Mouse (Mus musculus): ENCODE measurements around the gene Gm3002. TPM values are rescaled to one million over a fixed set of nuclear protein-coding genes. Genes with fewer than 3 reads are reported as not detected.
"Not testable (repeated sequence)": the region's sequence is repeated elsewhere in the genome, so short reads cannot be mapped to it uniquely, and the experiment has no call there.

The Gm3002 gene
- total RNA-seq (2012; rRNA removed): 1.5 and 1.7 TPM in 2 replicates

- DNase-seq (ENCODE audit: low read depth, low spot score); H3K9ac ChIP-seq (ENCODE audit: insufficient read depth, low read depth, low read length, poor library complexity, severe bottlenecking); H3K27ac ChIP-seq (ENCODE audit: insufficient read depth, low read depth, low read length, poor library complexity, severe bottlenecking); H3K4me3 ChIP-seq (ENCODE audit: insufficient read depth in 1 of 2, low read depth in 1 of 2, low read length in 2 of 2, poor library complexity in 1 of 2, severe bottlenecking in 1 of 2); H3K9me3 ChIP-seq (ENCODE audit: control insufficient read depth, insufficient read depth, low read depth, low read length); H3K36me3 ChIP-seq (ENCODE audit: control insufficient read depth, insufficient read depth, low read length, poor library complexity, severe bottlenecking); in situ Hi-C loops (cut with MboI; ENCODE audit: low sequenced_read_pairs in 2 of 2, unreplicated experiment in 2 of 2); H3K4me1 ChIP-seq (ENCODE audit: control insufficient read depth in 2 of 2, insufficient read depth in 2 of 2, low read length in 2 of 2, poor library complexity in 1 of 2): not testable (repeated sequence)
Observed at GRCm38 (mm10) chr14:3809774-3810173, at the start of gene Gm3002. Gene Gm3002 (plus strand): TSS chr14:3810074.

- H3K9me3 ChIP-seq (ENCODE audit: control insufficient read depth, insufficient read depth, low read depth, low read length); H3K9ac ChIP-seq (ENCODE audit: insufficient read depth, low read depth, low read length, poor library complexity, severe bottlenecking); H3K36me3 ChIP-seq (ENCODE audit: control insufficient read depth, insufficient read depth, low read length, poor library complexity, severe bottlenecking); H3K27ac ChIP-seq (ENCODE audit: insufficient read depth, low read depth, low read length, poor library complexity, severe bottlenecking); in situ Hi-C loops (cut with MboI; ENCODE audit: low sequenced_read_pairs in 2 of 2, unreplicated experiment in 2 of 2); H3K4me1 ChIP-seq (ENCODE audit: control insufficient read depth in 2 of 2, insufficient read depth in 2 of 2, low read length in 2 of 2, poor library complexity in 1 of 2); H3K4me3 ChIP-seq (ENCODE audit: insufficient read depth in 1 of 2, low read depth in 1 of 2, low read length in 2 of 2, poor library complexity in 1 of 2, severe bottlenecking in 1 of 2); DNase-seq (ENCODE audit: low read depth, low spot score): not testable (repeated sequence)
Observed at GRCm38 (mm10) chr14:3845945-3846344, 36.1 kb downstream of the Gm3002 start, which contains the start of gene Gm3033. Gene Gm3033 (plus strand): TSS chr14:3846245.

GRCm38 (mm10) chr14:3883872-3884271 lies 74.0 kb downstream of the Gm3002 start, which contains the start of gene Gm2916:
Gene Gm2916 (plus strand): TSS chr14:3884172.
- DNase-seq (ENCODE audit: low read depth, low spot score); H3K36me3 ChIP-seq (ENCODE audit: control insufficient read depth, insufficient read depth, low read length, poor library complexity, severe bottlenecking); in situ Hi-C loops (cut with MboI; ENCODE audit: low sequenced_read_pairs in 2 of 2, unreplicated experiment in 2 of 2); H3K9me3 ChIP-seq (ENCODE audit: control insufficient read depth, insufficient read depth, low read depth, low read length); H3K4me3 ChIP-seq (ENCODE audit: insufficient read depth in 1 of 2, low read depth in 1 of 2, low read length in 2 of 2, poor library complexity in 1 of 2, severe bottlenecking in 1 of 2); H3K9ac ChIP-seq (ENCODE audit: insufficient read depth, low read depth, low read length, poor library complexity, severe bottlenecking); H3K27ac ChIP-seq (ENCODE audit: insufficient read depth, low read depth, low read length, poor library complexity, severe bottlenecking); H3K4me1 ChIP-seq (ENCODE audit: control insufficient read depth in 2 of 2, insufficient read depth in 2 of 2, low read length in 2 of 2, poor library complexity in 1 of 2): not testable (repeated sequence)

- H3K27ac ChIP-seq (ENCODE audit: insufficient read depth, low read depth, low read length, poor library complexity, severe bottlenecking); H3K9me3 ChIP-seq (ENCODE audit: control insufficient read depth, insufficient read depth, low read depth, low read length); H3K36me3 ChIP-seq (ENCODE audit: control insufficient read depth, insufficient read depth, low read length, poor library complexity, severe bottlenecking); H3K4me3 ChIP-seq (ENCODE audit: insufficient read depth in 1 of 2, low read depth in 1 of 2, low read length in 2 of 2, poor library complexity in 1 of 2, severe bottlenecking in 1 of 2); DNase-seq (ENCODE audit: low read depth, low spot score); in situ Hi-C loops (cut with MboI; ENCODE audit: low sequenced_read_pairs in 2 of 2, unreplicated experiment in 2 of 2); H3K9ac ChIP-seq (ENCODE audit: insufficient read depth, low read depth, low read length, poor library complexity, severe bottlenecking); H3K4me1 ChIP-seq (ENCODE audit: control insufficient read depth in 2 of 2, insufficient read depth in 2 of 2, low read length in 2 of 2, poor library complexity in 1 of 2): not testable (repeated sequence)
Observed at GRCm38 (mm10) chr14:3931456-3931855, 121.6 kb downstream of the Gm3002 start, which contains the start of gene Gm3029. Gene Gm3029 (plus strand): TSS chr14:3931756.

- H3K27ac ChIP-seq (ENCODE audit: insufficient read depth, low read depth, low read length, poor library complexity, severe bottlenecking); H3K36me3 ChIP-seq (ENCODE audit: control insufficient read depth, insufficient read depth, low read length, poor library complexity, severe bottlenecking); H3K4me3 ChIP-seq (ENCODE audit: insufficient read depth in 1 of 2, low read depth in 1 of 2, low read length in 2 of 2, poor library complexity in 1 of 2, severe bottlenecking in 1 of 2); in situ Hi-C loops (cut with MboI; ENCODE audit: low sequenced_read_pairs in 2 of 2, unreplicated experiment in 2 of 2); DNase-seq (ENCODE audit: low read depth, low spot score); H3K4me1 ChIP-seq (ENCODE audit: control insufficient read depth in 2 of 2, insufficient read depth in 2 of 2, low read length in 2 of 2, poor library complexity in 1 of 2); H3K9ac ChIP-seq (ENCODE audit: insufficient read depth, low read depth, low read length, poor library complexity, severe bottlenecking); H3K9me3 ChIP-seq (ENCODE audit: control insufficient read depth, insufficient read depth, low read depth, low read length): not testable (repeated sequence)
Observed at GRCm38 (mm10) chr14:3963247-3963646, 153.4 kb downstream of the Gm3002 start, which contains the start of gene Gm3095. Gene Gm3095 (plus strand): TSS chr14:3963547.

GRCm38 (mm10) chr14:3998094-3998493 lies 188.2 kb downstream of the Gm3002 start, which contains the start of gene Gm3099:
Gene Gm3099 (plus strand): TSS chr14:3998394.
- H3K27ac ChIP-seq (ENCODE audit: insufficient read depth, low read depth, low read length, poor library complexity, severe bottlenecking); H3K4me3 ChIP-seq (ENCODE audit: insufficient read depth in 1 of 2, low read depth in 1 of 2, low read length in 2 of 2, poor library complexity in 1 of 2, severe bottlenecking in 1 of 2); H3K36me3 ChIP-seq (ENCODE audit: control insufficient read depth, insufficient read depth, low read length, poor library complexity, severe bottlenecking); DNase-seq (ENCODE audit: low read depth, low spot score); H3K9me3 ChIP-seq (ENCODE audit: control insufficient read depth, insufficient read depth, low read depth, low read length); H3K9ac ChIP-seq (ENCODE audit: insufficient read depth, low read depth, low read length, poor library complexity, severe bottlenecking); in situ Hi-C loops (cut with MboI; ENCODE audit: low sequenced_read_pairs in 2 of 2, unreplicated experiment in 2 of 2); H3K4me1 ChIP-seq (ENCODE audit: control insufficient read depth in 2 of 2, insufficient read depth in 2 of 2, low read length in 2 of 2, poor library complexity in 1 of 2): not testable (repeated sequence)

Other genes with a start within 250 kb of the Gm3002 start
- 0.63 TPM in 1 of 2 replicates, not detected in the other for gene Gm3012, start 175.6 kb upstream of the Gm3002 start, total RNA-seq (2012; rRNA removed)
- 2.5 and 5.3 TPM in 2 replicates for gene Gm3020, start 158.0 kb upstream of the Gm3002 start, total RNA-seq (2012; rRNA removed)
- gene Gm3043, start 121.3 kb upstream of the Gm3002 start, total RNA-seq (2012; rRNA removed): not detected in 2 replicates
- gene Gm3033, start 36.2 kb downstream of the Gm3002 start, total RNA-seq (2012; rRNA removed): not detected in 2 replicates
- gene Gm2916, start 74.1 kb downstream of the Gm3002 start, total RNA-seq (2012; rRNA removed): not detected in 2 replicates
- gene Gm3029, start 121.7 kb downstream of the Gm3002 start, total RNA-seq (2012; rRNA removed): not detected in 2 replicates
- gene Gm3095, start 153.5 kb downstream of the Gm3002 start, total RNA-seq (2012; rRNA removed): 0.58 TPM in 1 of 2 replicates, not detected in the other
- gene Gm3099, start 188.3 kb downstream of the Gm3002 start, total RNA-seq (2012; rRNA removed): not detected in 2 replicates
- gene Gm5796, start 213.9 kb downstream of the Gm3002 start, total RNA-seq (2012; rRNA removed): 1.4 TPM in 2 replicates